Mouse (Mus musculus) hindbrain, postnatal 0 days (tissue): Measurements from ENCODE around the gene Ajap1. TPM values are rescaled to one million over a fixed set of nuclear protein-coding genes. Genes with fewer than 3 reads are reported as not detected.

Experiments used
- ATAC-seq: fragments of 200-750 bp; cut with Nextera tagmentation; 2 replicates; pipeline ENCODE4 v1.8.0; 2017; ENCODE audit warnings: mild to moderate bottlenecking, moderate TSS enrichment, moderate library complexity
- DNase-seq: peaks from one replicate; pipeline ENCODE4 v3.0.0-alpha.2; 2015; ENCODE audit warnings: low spot score
- H3K27ac ChIP-seq: fragments of 300-500 bp; sonication (generic); 2 replicates; pipeline ENCODE4 v1.5.1; 2014; ENCODE audit warnings: mild to moderate bottlenecking
- H3K27me3 ChIP-seq: fragments of 300-500 bp; sonication (generic); 2 replicates; pipeline ENCODE4 v1.6.1; 2014; ENCODE audit warnings: low read length, mixed read lengths; ENCODE audit not compliant: insufficient read depth
- H3K36me3 ChIP-seq: fragments of 300-500 bp; sonication (generic); 2 replicates; pipeline ENCODE4 v1.6.1; 2014; ENCODE audit warnings: low read length, mixed read lengths; ENCODE audit not compliant: insufficient read depth
- H3K4me1 ChIP-seq: fragments of 300-500 bp; sonication (generic); 2 replicates; pipeline ENCODE4 v1.6.1; 2014; ENCODE audit warnings: antibody characterized with exemption, low read length, mixed read lengths; ENCODE audit not compliant: insufficient read depth
- H3K4me2 ChIP-seq: fragments of 300-500 bp; sonication (generic); 2 replicates; pipeline ENCODE4 v1.6.1; 2014; ENCODE audit warnings: low read depth, mild to moderate bottlenecking, low read length, moderate library complexity, mixed read lengths
- H3K4me3 ChIP-seq: fragments of 300-500 bp; sonication (generic); 2 replicates; pipeline ENCODE4 v1.5.1; 2014; ENCODE audit warnings: low read length
- H3K9ac ChIP-seq: fragments of 300-500 bp; sonication (generic); replicated peaks from 2 replicates; pipeline ENCODE4 v1.6.1; 2014; ENCODE audit warnings: mild to moderate bottlenecking, low read length, moderate library complexity, mixed read lengths
- H3K9me3 ChIP-seq: fragments of 300-500 bp; sonication (generic); 2 replicates; pipeline ENCODE4 v1.6.1; 2016; ENCODE audit warnings: low read length, mixed read lengths
- CTCF ChIP-seq: IDR thresholded peaks from 2 replicates; pipeline ENCODE4 v1.5.1; 2016; ENCODE audit warnings: antibody characterized with exemption, control low read depth, low read depth
- WGBS: fragments of 180-500 bp; shearing (Covaris S2); extraction: QIAGEN DNeasy Blood & Tissue Kit; methylation state at CpG from one replicate; pipeline ENCODE4 v1.1.7; 2014; 5-methylcytosine and 5-hydroxymethylcytosine counted together
- polyA plus RNA-seq: library from polyadenylated mRNA; unstranded; fragments of >200 nt; fragmentation: Nextera tagmentation; extraction: Ambion mirVana; gene quantifications from 2 replicates; pipeline ENCODE4 v1.2.1, GENCODE M21; 2015
- total RNA-seq: library from RNA; depleted of rRNA; stranded (reverse); fragments of >200 nt; gene quantifications from 2 replicates; pipeline ENCODE4 v1.2.3, GENCODE M21; 2014; rRNA removed

Gene Ajap1
- total RNA-seq (81.0 and 86.2 TPM in 2 replicates), polyA plus RNA-seq (32.0 and 32.2 TPM in 2 replicates)

DNA sequence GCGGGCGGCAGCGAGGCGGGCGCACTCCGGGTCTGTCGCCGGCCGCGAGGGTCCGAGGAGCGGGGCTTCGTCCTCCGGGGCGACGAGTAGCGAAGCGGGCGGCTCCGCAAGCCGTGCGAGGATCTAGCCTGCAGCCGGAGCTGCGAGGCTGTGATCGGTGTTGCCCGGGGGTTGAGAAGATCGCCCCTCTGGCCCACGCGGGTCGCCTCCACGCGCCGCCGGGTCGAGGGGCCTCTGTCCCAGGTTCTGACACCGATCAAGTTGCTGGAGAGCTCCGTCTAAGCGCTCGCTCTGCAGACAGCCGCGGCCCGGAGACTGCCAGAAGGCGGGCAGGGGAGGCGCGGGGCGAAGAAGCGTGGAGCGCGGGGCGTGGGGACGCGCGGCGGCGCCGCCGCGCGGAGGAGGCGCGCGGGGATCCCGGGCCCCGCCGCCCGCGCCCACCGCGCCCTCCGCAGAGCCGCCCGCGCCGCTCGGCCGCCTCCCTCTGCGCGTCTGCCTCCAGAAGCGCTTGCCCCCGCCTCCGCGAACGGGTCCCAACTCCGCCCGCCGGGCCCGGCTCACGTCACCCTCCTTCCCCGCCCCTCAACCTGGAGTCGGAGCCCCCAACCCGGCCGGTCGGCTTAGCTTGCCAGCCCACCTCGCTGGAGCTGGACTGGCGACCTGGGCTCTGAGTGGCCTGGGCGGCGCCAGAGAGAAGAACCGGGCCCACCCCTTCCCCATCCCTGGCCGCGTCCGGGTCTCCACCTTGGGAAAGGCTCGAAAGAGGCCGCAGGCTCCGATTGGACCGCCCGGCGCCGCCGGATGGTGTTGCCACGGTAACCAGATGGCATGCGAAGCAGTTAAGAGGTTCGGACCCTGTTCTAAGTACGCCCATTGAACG, at the start of gene Ajap1:
Gene Ajap1 (minus strand): TSS at position 353 of the 880 bp plus-strand sequence.
- H3K9me3 ChIP-seq: no peaks in the 10 kb centered on the region
- WGBS: under 1% methylated on average over 85 of the region's 114 CpGs
- ATAC-seq: peak; percentile 44
- no peaks in the 10 kb centered on the region for H3K36me3 ChIP-seq
- peak within 1 kb of the TSS; percentile 63 for H3K4me3 ChIP-seq
- H3K9ac ChIP-seq: peak within 1 kb of the TSS; percentile 79
- peak; percentile 78 for DNase-seq
- H3K4me2 ChIP-seq: peak within 1 kb of the TSS; percentile 82
- peak within 1 kb of the TSS; percentile 76; the same call in 1 of the 2 replicates for H3K27ac ChIP-seq
- TF ChIP-seq CTCF: no peak
- H3K27me3 ChIP-seq: no peaks in the 10 kb centered on the region
- H3K4me1 ChIP-seq: peaks cover 7% of the 10 kb centered on the region

DNA sequence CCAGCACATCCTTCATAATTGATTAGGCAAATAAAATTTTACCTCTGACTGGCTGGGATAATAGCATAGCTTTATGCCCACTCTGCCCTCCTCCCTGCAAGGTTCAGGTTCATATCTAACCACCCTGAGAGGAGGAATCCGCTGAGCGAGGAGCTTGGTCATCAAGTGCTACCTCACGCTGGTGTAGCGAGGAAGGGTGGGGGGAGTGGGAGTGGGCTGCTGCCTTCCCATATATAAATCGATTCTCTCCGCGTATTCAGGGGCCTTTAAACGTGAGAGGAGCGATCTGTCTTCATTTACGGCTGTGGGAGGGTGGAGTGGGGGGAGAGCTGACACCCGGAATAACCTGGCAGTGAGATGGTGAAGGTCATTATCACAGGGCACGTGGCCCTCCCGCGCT, 47.9 kb upstream of the Ajap1 start:
- no peaks in the 10 kb centered on the region for H3K9me3 ChIP-seq
- 52% methylated on average over 14 of the region's 14 CpGs for WGBS
- ATAC-seq: no peak
- no peak overlapping the region for H3K27ac ChIP-seq
- H3K27me3 ChIP-seq: no peaks in the 10 kb centered on the region
- no peaks in the 10 kb centered on the region for H3K36me3 ChIP-seq
- DNase-seq: no peak
- H3K4me1 ChIP-seq: no peaks in the 10 kb centered on the region
- no peak overlapping the region for H3K4me3 ChIP-seq
- TF ChIP-seq CTCF: no peak
- no peak overlapping the region for H3K9ac ChIP-seq
- H3K4me2 ChIP-seq: no peak overlapping the region

DNA sequence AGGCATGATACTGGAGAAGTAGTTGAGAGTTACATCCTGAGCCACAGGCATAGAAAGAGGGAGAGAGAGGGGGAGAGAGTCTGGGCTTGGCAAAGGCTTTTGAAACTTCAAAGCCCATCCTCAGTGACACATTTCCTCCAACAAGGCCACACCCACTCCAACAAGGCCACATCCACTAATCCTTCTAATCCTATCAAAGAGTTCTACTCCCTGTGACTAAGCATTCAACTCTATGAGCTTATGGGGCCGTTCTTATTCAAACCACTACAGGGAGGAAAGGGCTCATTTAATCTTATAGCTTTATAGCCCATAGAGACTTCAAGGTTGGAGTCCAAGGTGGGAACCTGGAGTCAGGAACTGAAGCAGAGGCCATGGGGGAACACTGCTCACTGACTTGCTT, 39.0 kb upstream of the Ajap1 start:
- WGBS: 48% methylated on average over 1 of the region's 1 CpGs
- no peak overlapping the region for H3K9ac ChIP-seq
- no peaks in the 10 kb centered on the region for H3K27me3 ChIP-seq

DNA sequence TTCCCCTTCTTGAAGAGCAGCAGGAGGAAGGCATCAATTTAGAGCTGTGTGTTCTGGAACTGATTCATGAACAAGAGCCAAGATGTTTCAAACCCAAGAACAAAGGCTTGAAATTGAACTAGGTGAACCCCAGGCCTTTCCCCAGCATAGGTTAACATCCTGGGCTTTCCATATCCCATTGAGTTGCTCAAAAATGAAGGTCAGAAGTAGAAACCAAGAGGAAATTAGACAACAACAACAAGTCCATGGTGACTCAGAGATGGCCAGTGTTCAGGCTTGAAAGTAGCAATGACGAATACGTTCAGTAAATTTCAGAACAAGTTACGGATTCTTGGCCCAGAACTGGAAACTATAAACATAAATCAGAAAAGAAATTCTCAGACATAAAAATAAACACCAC, 37.3 kb upstream of the Ajap1 start:
- Histone ChIP-seq H3K4me2 (no peak overlapping the region), H3K27ac (no peak overlapping the region), H3K36me3 (no peaks in the 10 kb centered on the region), H3K27me3 (no peaks in the 10 kb centered on the region), H3K9ac (no peak overlapping the region), H3K4me1 (no peaks in the 10 kb centered on the region), H3K4me3 (no peak overlapping the region), H3K9me3 (0 out of 2 replicates have a peak, but pooled peaks cover 2% of the 10 kb centered on the region)
- no peak for TF ChIP-seq CTCF
- no peak for ATAC-seq
- no peak for DNase-seq
- WGBS: 95% methylated on average over 3 of the region's 3 CpGs

More for the DNA sequence above, 39.0 kb upstream of the Ajap1 start:
- no peaks in the 10 kb centered on the region for H3K36me3 ChIP-seq
- no peaks in the 10 kb centered on the region for H3K4me1 ChIP-seq
- 0 out of 2 replicates have a peak, but pooled peaks cover 2% of the 10 kb centered on the region for H3K9me3 ChIP-seq
- DNase-seq (no peak), ATAC-seq (no peak)
- H3K4me3 ChIP-seq: no peak overlapping the region
- no peak overlapping the region for H3K4me2 ChIP-seq
- TF ChIP-seq CTCF: no peak
- no peak overlapping the region for H3K27ac ChIP-seq

DNA sequence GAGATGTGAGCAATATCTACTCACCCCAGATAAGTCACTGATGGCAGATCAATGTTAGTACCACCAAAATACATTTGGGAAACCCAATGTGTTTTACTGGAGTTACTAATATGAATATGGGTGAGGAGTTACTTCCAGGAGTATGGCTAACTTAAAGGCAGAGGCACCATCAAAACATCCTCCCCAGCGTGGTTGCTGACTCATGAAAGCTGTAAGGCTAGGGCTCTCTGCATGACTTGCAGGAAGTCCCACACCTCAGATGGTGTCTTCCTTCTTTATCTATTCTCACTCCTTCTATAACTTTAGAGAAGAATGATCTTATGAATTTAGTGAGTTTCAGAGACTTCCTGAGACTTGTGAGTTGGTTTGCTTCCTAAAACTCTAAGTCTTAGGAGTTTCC, 36.7 kb upstream of the Ajap1 start:
- Histone ChIP-seq H3K27me3 (no peaks in the 10 kb centered on the region), H3K36me3 (no peaks in the 10 kb centered on the region), H3K4me3 (no peak overlapping the region), H3K9ac (no peak overlapping the region), H3K9me3 (0 out of 2 replicates have a peak, but pooled peaks cover 2% of the 10 kb centered on the region), H3K4me2 (no peak overlapping the region), H3K4me1 (no peaks in the 10 kb centered on the region), H3K27ac (no peak overlapping the region)
- WGBS: 91% methylated on average over 1 of the region's 1 CpGs
- TF ChIP-seq CTCF: no peak
- DNase-seq: no peak
- no peak for ATAC-seq

DNA sequence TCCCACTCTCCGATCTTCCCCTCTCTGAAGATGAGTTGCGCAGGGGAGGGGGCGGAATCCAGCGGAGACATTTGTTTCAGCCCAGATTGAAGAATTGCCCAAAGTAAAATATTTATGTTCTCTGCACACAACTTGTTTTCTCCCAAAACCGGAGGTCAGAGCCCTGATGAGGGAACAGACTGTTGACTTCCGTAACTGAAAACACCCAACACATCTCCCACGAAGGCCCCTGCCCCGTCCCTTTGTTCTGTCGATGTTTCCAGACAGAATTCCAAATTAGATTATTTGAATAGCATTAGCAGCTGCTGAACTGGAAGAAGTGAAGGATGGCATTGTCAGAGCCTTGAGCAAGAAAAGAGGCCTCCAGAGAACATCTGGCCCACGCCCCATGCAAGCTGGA, 33.2 kb upstream of the Ajap1 start:
- H3K9me3 ChIP-seq: 0 out of 2 replicates have a peak, but pooled peaks cover 2% of the 10 kb centered on the region
- no peak for ATAC-seq
- H3K4me1 ChIP-seq: no peaks in the 10 kb centered on the region
- no peak overlapping the region for H3K4me3 ChIP-seq
- WGBS: 41% methylated on average over 10 of the region's 10 CpGs
- no peaks in the 10 kb centered on the region for H3K36me3 ChIP-seq
- TF ChIP-seq CTCF: no peak
- H3K4me2 ChIP-seq: no peak overlapping the region
- H3K9ac ChIP-seq: no peak overlapping the region
- no peak for DNase-seq
- H3K27me3 ChIP-seq: no peaks in the 10 kb centered on the region
- H3K27ac ChIP-seq: no peak overlapping the region

DNA sequence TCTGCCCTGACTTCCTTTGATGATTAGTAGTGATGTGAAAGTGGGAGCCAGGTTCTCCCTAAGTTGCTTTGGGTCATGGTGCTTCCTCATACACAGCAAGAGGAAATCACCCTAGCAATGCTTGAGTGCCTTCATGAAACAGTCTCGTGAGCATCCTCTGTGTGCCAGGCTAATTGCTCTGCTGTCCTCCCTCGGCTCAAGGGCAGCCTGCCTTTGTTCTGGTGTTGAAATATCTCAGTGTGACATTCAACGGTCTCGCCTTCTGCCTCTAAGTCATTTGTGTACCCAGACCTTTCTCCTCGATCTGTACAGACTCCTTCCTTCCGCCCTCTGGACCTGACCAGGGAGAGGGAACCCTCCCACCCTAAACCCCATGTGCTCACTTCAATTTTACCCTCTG, 31.5 kb upstream of the Ajap1 start:
- 69% methylated on average over 6 of the region's 6 CpGs for WGBS
- no peaks in the 10 kb centered on the region for H3K4me1 ChIP-seq
- no peaks in the 10 kb centered on the region for H3K27me3 ChIP-seq
- H3K4me2 ChIP-seq: no peak overlapping the region
- TF ChIP-seq CTCF: no peak
- no peak overlapping the region for H3K4me3 ChIP-seq
- 0 out of 2 replicates have a peak, but pooled peaks cover under 1% of the 10 kb centered on the region for H3K9me3 ChIP-seq
- H3K36me3 ChIP-seq: no peaks in the 10 kb centered on the region
- ATAC-seq: no peak
- DNase-seq: no peak
- H3K27ac ChIP-seq: no peak overlapping the region
- no peak overlapping the region for H3K9ac ChIP-seq
